Mouse (Mus musculus): ENCODE data around the gene Atp6v1b1. TPM values are rescaled to one million over a fixed set of nuclear protein-coding genes. Genes with fewer than 3 reads are reported as not detected.
A peak's percentile ranks its signal among the peaks of the same experiment; 100 is the strongest.

The Atp6v1b1 gene
- polyA plus RNA-seq, 1 experiment from 2014 or later = not detected

DNA sequence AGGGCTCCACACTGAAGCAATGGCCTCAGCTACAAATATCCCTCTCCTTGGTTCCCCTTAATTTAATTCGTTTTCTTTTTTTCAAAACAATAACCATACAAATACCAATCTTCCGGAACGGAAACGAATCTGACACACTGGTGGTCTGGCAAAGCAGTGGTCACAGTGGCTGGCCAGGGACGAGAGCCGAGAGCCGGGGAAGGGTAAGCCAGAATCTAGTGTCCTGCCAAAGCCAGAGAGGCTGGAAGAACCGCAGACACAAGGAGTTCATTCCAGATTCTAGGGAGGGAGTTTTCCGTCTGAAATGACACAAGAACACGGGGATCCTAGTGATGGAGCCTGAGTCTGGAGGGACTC lies 39.1 kb upstream of the Atp6v1b1 start:
- Histone ChIP-seq H3K4me1 (ENCODE audit: control insufficient read depth, insufficient read depth, low read length) (no peaks in the 10 kb centered on the region), H3K4me3 (ENCODE audit: low read depth, low read length) (no peak overlapping the region), H3K9me3 (replicated peaks; ENCODE audit: control insufficient read depth, low read length, poor library complexity, severe bottlenecking) (no peaks in the 10 kb centered on the region), H3K9ac (ENCODE audit: low read depth, low read length) (no peak overlapping the region), H3K36me3 (ENCODE audit: control insufficient read depth, insufficient read depth, low read length) (no peaks in the 10 kb centered on the region), H3K27ac (ENCODE audit: low read length) (no peak overlapping the region), H3K4me2 (ENCODE audit: low read length) (no peak overlapping the region), H3K27me3 (ENCODE audit: control insufficient read depth, insufficient read depth, low read depth, low read length) (peaks cover 69% of the 10 kb centered on the region)
- under 1% methylated on average over 10 of the region's 10 CpGs for WGBS
- ATAC-seq = no peak

DNA sequence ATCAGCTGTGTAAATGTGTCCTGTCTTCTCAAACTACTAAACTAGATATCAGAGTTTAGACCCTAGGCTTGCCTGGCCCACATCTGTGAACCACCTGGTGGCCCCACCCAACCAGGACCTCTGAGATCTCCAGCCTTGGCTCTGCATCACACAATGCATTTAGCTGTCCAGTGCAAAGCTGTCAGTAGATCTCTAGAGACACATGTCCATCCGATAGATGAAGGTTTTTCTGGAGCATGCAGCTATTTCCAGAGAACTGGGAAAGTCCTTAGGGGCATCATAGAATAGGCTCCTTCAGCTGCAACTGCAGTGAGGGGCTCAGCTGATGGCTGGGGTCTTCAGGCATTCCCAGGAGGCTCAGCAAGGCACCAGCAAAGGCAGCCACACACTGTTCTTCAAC lies 38.5 kb upstream of the Atp6v1b1 start:
- ATAC-seq = no peak
- Histone ChIP-seq H3K9me3 (replicated peaks; ENCODE audit: control insufficient read depth, low read length, poor library complexity, severe bottlenecking) (no peaks in the 10 kb centered on the region), H3K36me3 (ENCODE audit: control insufficient read depth, insufficient read depth, low read length) (no peaks in the 10 kb centered on the region), H3K9ac (ENCODE audit: low read depth, low read length) (no peak overlapping the region), H3K4me2 (ENCODE audit: low read length) (no peak overlapping the region), H3K4me3 (ENCODE audit: low read depth, low read length) (no peak overlapping the region), H3K27me3 (ENCODE audit: control insufficient read depth, insufficient read depth, low read depth, low read length) (peaks cover 69% of the 10 kb centered on the region), H3K27ac (ENCODE audit: low read length) (no peak overlapping the region), H3K4me1 (ENCODE audit: control insufficient read depth, insufficient read depth, low read length) (no peaks in the 10 kb centered on the region)
- WGBS = 13% methylated on average over 1 of the region's 1 CpGs

DNA sequence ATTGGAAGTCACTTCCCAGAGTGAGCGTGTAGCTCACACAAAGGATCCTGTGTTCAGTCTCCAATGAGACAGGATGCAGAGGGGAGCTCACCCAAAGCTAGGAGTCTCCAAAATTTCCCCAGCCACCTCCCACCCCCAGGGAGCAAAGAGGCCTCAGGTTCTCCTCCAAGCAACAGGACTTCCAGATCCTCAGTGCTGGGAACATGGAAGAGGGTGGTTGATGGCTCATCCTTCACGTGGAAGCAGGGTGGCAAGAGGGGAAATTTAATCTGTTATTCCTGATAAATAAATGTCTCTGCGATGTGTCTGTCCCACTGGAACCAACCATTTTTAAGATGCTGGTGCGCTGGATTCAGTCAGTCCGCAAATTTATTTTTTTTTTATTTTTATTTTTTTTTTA lies 38.1 kb upstream of the Atp6v1b1 start:
- H3K4me3 ChIP-seq (ENCODE audit: low read depth, low read length) = no peak overlapping the region
- H3K27ac ChIP-seq (ENCODE audit: low read length) = no peak overlapping the region
- no peaks in the 10 kb centered on the region for H3K36me3 ChIP-seq (ENCODE audit: control insufficient read depth, insufficient read depth, low read length)
- no peaks in the 10 kb centered on the region for H3K9me3 ChIP-seq (replicated peaks; ENCODE audit: control insufficient read depth, low read length, poor library complexity, severe bottlenecking)
- WGBS = 21% methylated on average over 5 of the region's 5 CpGs
- no peaks in the 10 kb centered on the region for H3K4me1 ChIP-seq (ENCODE audit: control insufficient read depth, insufficient read depth, low read length)
- H3K9ac ChIP-seq (ENCODE audit: low read depth, low read length) = no peak overlapping the region
- peaks cover 68% of the 10 kb centered on the region for H3K27me3 ChIP-seq (ENCODE audit: control insufficient read depth, insufficient read depth, low read depth, low read length)
- no peak overlapping the region for H3K4me2 ChIP-seq (ENCODE audit: low read length)
- ATAC-seq = no peak

DNA sequence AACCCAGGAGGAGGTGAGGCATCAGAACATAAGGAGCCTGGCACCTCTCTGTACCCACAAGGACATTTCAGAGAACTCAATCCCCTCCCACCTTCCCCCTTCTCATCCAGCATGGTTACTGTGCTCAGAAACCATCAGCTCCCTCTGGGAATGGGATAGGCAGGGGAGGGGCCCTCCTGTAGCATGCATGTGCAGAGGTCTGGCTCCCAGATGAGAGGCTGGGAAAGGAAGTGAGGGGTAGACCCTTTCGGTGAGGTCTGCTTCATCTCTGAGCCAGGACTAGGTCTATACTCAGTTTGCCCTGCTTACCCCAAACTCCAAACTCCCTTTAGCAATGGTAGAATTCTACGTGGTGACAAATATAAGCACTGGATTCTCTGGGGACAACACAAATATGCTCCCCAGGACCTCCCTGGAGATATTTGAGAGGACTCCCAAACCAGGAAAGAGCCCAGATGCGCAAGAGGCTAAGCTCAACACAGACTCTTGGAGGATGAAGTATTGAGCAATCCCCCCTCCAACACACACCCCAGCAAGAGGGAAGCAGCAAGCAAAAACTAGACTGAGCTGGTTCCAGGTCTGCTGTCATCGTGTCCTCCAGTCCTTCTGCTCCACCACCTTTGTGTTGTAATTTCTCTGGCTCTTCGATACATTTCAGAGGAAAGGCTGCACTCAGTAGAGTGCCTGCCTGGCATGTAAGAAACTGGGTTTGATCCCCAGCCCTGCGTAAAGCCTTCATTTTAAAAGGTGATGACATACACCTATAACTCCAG lies 34.9 kb upstream of the Atp6v1b1 start:
- Histone ChIP-seq H3K4me3 (ENCODE audit: low read depth, low read length) (no peak overlapping the region), H3K27me3 (ENCODE audit: control insufficient read depth, insufficient read depth, low read depth, low read length) (peaks cover 76% of the 10 kb centered on the region), H3K4me1 (ENCODE audit: control insufficient read depth, insufficient read depth, low read length) (peaks cover 13% of the 10 kb centered on the region), H3K36me3 (ENCODE audit: control insufficient read depth, insufficient read depth, low read length) (no peaks in the 10 kb centered on the region), H3K9ac (ENCODE audit: low read depth, low read length) (no peak overlapping the region), H3K27ac (ENCODE audit: low read length) (no peak overlapping the region), H3K4me2 (ENCODE audit: low read length) (no peak overlapping the region), H3K9me3 (replicated peaks; ENCODE audit: control insufficient read depth, low read length, poor library complexity, severe bottlenecking) (no peaks in the 10 kb centered on the region)
- no peak for ATAC-seq
- 6% methylated on average over 6 of the region's 6 CpGs for WGBS

DNA sequence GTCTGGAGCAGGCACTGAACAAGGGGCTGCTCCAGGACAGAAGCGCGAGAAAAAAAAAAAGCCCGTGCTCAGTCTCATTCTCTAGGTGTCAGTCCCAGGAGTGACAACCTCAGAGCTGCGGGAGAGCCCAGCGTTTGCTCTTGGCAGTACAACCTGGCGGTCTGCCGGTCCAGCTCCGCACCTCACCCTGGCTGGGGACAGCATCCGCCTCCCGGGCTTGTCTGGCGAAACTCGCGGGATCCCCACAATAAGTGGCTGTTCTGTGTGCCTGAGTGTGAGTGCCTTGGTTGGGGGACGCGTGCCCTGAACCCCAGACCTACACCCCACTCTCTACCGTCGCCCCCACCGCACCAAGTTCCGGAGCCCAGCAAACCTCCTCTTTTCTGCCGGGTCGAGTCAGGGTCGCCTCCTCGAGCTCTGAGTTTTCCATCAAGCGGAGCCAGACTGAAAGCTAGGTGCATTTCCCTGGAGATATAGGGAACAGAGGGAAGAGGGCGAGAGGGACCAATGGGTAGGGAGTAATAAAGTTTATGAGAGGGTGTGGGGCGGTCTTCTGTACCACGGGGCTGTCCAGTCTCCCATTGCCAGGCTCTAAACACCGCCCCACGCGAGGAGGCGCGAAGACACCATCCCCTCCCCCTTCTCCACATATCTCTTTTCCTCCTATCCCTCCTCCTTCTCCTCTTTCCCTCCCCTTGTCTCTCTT lies 32.3 kb upstream of the Atp6v1b1 start:
- peaks cover 13% of the 10 kb centered on the region for H3K4me1 ChIP-seq (ENCODE audit: control insufficient read depth, insufficient read depth, low read length)
- peaks cover 78% of the 10 kb centered on the region for H3K27me3 ChIP-seq (ENCODE audit: control insufficient read depth, insufficient read depth, low read depth, low read length)
- H3K4me2 ChIP-seq (ENCODE audit: low read length) = peak overlapping the region; percentile 59
- H3K4me3 ChIP-seq (ENCODE audit: low read depth, low read length) = peak overlapping the region; percentile 30
- peak; percentile 32; the same call in 1 of the 2 replicates for ATAC-seq
- H3K9me3 ChIP-seq (replicated peaks; ENCODE audit: control insufficient read depth, low read length, poor library complexity, severe bottlenecking) = no peaks in the 10 kb centered on the region
- no peak overlapping the region for H3K9ac ChIP-seq (ENCODE audit: low read depth, low read length)
- no peaks in the 10 kb centered on the region for H3K36me3 ChIP-seq (ENCODE audit: control insufficient read depth, insufficient read depth, low read length)
- H3K27ac ChIP-seq (ENCODE audit: low read length) = no peak overlapping the region
- under 1% methylated on average over 29 of the region's 32 CpGs for WGBS

DNA sequence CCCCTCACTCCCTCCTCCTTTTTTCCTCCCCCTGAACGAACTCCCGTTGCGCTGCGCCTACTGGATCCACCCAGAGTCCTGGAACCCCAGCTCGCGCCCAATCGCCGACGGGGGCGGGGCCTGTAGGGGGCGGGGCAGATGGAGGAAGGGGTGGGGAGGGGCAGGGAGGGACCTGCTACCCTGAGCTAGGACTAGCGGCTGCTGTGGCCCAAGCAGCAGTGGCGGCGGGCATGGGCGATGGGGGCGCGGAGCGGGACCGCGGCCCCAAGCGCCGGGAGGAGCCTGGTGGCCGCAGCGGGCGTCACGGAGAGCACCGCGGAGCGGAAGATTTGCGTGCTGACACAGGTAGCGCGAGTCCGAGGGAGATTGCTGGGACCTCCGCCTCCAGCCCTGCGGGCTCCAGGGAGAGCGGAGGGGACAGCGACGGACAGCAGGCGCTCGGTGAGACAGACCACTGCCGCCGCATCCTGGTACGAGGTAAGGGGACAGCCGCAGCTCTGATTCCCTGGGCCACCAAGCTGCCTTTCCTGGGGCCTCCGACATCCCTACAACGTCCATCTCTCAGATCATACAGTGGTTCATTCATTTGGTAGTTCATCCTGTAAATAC lies 31.6 kb upstream of the Atp6v1b1 start, which contains the start of gene Vax2:
Gene Vax2, plus strand, starts transcription at position 198 of the 609 bp plus-strand sequence.
- Histone ChIP-seq H3K27me3 (ENCODE audit: control insufficient read depth, insufficient read depth, low read depth, low read length) (peaks cover 74% of the 10 kb centered on the region), H3K4me3 (ENCODE audit: low read depth, low read length) (peak within 1 kb of the TSS; percentile 30), H3K4me1 (ENCODE audit: control insufficient read depth, insufficient read depth, low read length) (peaks cover 13% of the 10 kb centered on the region), H3K9me3 (replicated peaks; ENCODE audit: control insufficient read depth, low read length, poor library complexity, severe bottlenecking) (no peaks in the 10 kb centered on the region), H3K36me3 (ENCODE audit: control insufficient read depth, insufficient read depth, low read length) (no peaks in the 10 kb centered on the region), H3K9ac (ENCODE audit: low read depth, low read length) (peak within 1 kb of the TSS; percentile 21; the same call in 1 of the 2 replicates), H3K4me2 (ENCODE audit: low read length) (peak within 1 kb of the TSS; percentile 59), H3K27ac (ENCODE audit: low read length) (no peak within 1 kb of the TSS)
- ATAC-seq = peak; percentile 76
- WGBS = under 1% methylated on average over 46 of the region's 46 CpGs

DNA sequence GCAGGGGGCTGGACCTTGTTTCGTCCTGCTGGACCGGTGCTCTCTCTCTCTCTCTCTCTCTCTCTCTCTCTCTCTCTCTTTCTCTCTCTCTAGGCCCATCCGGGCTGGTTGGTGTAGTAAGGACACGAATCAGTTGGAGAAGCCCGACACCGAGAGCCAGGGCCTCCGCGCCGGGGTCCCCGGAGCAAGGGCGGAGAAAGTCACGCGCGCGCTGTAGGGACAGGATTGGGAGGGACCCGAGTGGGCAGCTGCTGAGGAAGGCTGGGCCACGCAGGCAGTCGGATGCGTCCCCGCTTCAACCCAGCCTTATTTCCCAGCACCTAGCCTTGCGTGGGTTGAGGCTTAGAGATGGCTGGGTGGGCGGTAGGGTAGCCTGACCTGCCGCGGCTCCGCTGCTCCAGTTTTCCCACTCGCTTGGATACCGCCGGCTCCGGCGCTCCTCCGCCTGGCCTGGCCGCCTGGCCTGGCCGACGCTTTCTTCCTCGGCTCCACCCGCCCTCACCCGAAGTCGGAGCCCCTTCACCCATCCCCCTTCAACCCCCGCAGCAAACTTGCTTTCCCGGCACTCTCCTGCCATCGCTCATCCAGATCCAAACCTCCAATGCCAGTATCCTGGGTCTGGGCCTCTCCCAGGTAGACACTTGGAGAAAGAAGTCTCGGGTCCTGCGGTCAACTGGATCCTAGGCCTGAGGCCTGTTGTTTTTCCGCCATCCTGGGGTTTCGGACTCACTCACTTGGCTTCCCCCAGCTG lies 30.9 kb upstream of the Atp6v1b1 start:
- WGBS = 2% methylated on average over 45 of the region's 45 CpGs
- Histone ChIP-seq H3K9me3 (replicated peaks; ENCODE audit: control insufficient read depth, low read length, poor library complexity, severe bottlenecking) (no peaks in the 10 kb centered on the region), H3K4me1 (ENCODE audit: control insufficient read depth, insufficient read depth, low read length) (peaks cover 13% of the 10 kb centered on the region), H3K27me3 (ENCODE audit: control insufficient read depth, insufficient read depth, low read depth, low read length) (peaks cover 68% of the 10 kb centered on the region), H3K4me3 (ENCODE audit: low read depth, low read length) (0 out of 2 replicates have a peak overlapping the region, but pooled peaks have one; percentile 30), H3K9ac (ENCODE audit: low read depth, low read length) (no peak overlapping the region; the same call in 1 of the 2 replicates), H3K27ac (ENCODE audit: low read length) (no peak overlapping the region), H3K4me2 (ENCODE audit: low read length) (peak overlapping the region; percentile 59), H3K36me3 (ENCODE audit: control insufficient read depth, insufficient read depth, low read length) (no peaks in the 10 kb centered on the region)
- no peak for ATAC-seq

DNA sequence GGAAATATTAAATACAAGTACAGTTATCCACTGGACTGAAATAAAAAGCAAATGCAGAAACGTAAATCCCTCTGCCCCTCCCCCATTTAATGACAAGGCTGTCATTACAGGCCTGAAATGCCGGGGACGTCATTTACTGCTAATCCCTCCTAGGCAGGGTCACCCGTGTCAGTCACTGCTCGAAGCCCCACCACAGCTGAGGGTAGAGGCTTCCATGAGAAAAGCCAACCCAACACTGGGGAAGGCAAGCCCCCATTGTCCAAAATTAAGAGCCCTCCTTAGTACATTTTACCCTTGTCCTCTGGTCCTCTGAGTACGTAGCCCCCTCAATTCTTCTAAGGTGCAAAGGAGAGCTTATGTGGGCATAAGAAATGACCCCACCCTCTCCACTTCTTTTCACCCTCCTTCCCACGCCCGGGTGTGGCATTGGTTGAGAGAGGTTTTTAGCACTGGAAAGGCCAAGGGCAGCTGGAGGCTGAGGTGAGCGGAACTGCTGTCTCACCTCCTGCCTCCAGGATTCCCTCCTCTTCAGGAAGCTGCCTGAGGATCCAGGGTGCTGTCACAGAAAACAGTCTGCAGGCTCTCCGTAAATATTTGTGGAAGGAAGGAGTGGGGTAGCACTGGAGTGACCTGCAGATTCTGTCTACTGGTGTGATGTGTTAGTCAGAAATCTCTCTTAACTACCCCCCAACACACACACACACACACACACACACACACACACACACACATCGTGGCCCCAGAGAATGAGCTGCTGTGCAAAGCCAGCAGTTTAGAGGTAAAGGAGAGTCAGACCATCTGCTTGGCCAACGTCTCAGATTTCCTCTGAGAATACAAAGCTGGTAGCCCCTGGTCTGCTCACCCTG lies 29.3 kb upstream of the Atp6v1b1 start:
- Histone ChIP-seq H3K4me3 (ENCODE audit: low read depth, low read length) (no peak overlapping the region), H3K9me3 (replicated peaks; ENCODE audit: control insufficient read depth, low read length, poor library complexity, severe bottlenecking) (no peaks in the 10 kb centered on the region), H3K4me2 (ENCODE audit: low read length) (no peak overlapping the region), H3K27me3 (ENCODE audit: control insufficient read depth, insufficient read depth, low read depth, low read length) (peaks cover 67% of the 10 kb centered on the region), H3K27ac (ENCODE audit: low read length) (no peak overlapping the region), H3K9ac (ENCODE audit: low read depth, low read length) (no peak overlapping the region), H3K4me1 (ENCODE audit: control insufficient read depth, insufficient read depth, low read length) (peaks cover 13% of the 10 kb centered on the region), H3K36me3 (ENCODE audit: control insufficient read depth, insufficient read depth, low read length) (no peaks in the 10 kb centered on the region)
- 3% methylated on average over 12 of the region's 12 CpGs for WGBS
- ATAC-seq = no peak

Data from midbrain, embryonic 16.5 days (tissue).